Mouse (Mus musculus) neural tube, embryonic 13.5 days (tissue): ENCODE measurements around the gene Stk32b. TPM values are rescaled to one million over a fixed set of nuclear protein-coding genes. Genes with fewer than 3 reads are reported as not detected.

Experiments used
- ATAC-seq: fragments of 200-750 bp; cut with Nextera tagmentation; 2 replicates; pipeline ENCODE4 v1.8.0; 2017; ENCODE audit warnings: low read depth, mild to moderate bottlenecking, moderate TSS enrichment, moderate library complexity
- H3K27ac ChIP-seq: fragments of 300-500 bp; sonication (generic); replicated peaks from 2 replicates; pipeline ENCODE4 v1.5.1; 2015; ENCODE audit warnings: moderate library complexity, mild to moderate bottlenecking, inconsistent platforms
- H3K27me3 ChIP-seq: fragments of 300-500 bp; sonication (generic); 2 replicates; pipeline ENCODE4 v1.6.1; 2015; ENCODE audit warnings: mild to moderate bottlenecking, inconsistent platforms
- H3K36me3 ChIP-seq: fragments of 300-500 bp; sonication (generic); 2 replicates; pipeline ENCODE4 v1.6.1; 2015; ENCODE audit warnings: mild to moderate bottlenecking, inconsistent platforms
- H3K4me1 ChIP-seq: fragments of 300-500 bp; sonication (generic); replicated peaks from 2 replicates; pipeline ENCODE4 v1.6.1; 2015; ENCODE audit warnings: inconsistent platforms
- H3K4me2 ChIP-seq: fragments of 300-500 bp; sonication (generic); 2 replicates; pipeline ENCODE4 v1.6.1; 2015; ENCODE audit warnings: inconsistent platforms, mild to moderate bottlenecking, moderate library complexity
- H3K4me3 ChIP-seq: fragments of 300-500 bp; sonication (generic); 2 replicates; pipeline ENCODE4 v1.5.1; 2015; ENCODE audit warnings: mild to moderate bottlenecking, inconsistent platforms
- H3K9ac ChIP-seq: fragments of 300-500 bp; sonication (generic); 2 replicates; pipeline ENCODE4 v1.6.1; 2015; ENCODE audit warnings: moderate library complexity, mild to moderate bottlenecking, inconsistent platforms
- H3K9me3 ChIP-seq: fragments of 300-500 bp; sonication (generic); 2 replicates; pipeline ENCODE4 v1.6.1; 2016; ENCODE audit warnings: inconsistent platforms
- WGBS: fragments of 180-500 bp; shearing (Covaris S2); methylation state at CpG from one replicate; pipeline ENCODE4 v1.1.7; 2015; 5-methylcytosine and 5-hydroxymethylcytosine counted together
- polyA plus RNA-seq: library from polyadenylated mRNA; unstranded; fragments of >200 nt; fragmentation: Nextera tagmentation; extraction: Ambion mirVana; gene quantifications from 2 replicates; pipeline ENCODE4 v1.2.1, GENCODE M21; 2015

Gene Stk32b
- polyA plus RNA-seq, 1 experiment from 2014 or later = 25.8 TPM

DNA sequence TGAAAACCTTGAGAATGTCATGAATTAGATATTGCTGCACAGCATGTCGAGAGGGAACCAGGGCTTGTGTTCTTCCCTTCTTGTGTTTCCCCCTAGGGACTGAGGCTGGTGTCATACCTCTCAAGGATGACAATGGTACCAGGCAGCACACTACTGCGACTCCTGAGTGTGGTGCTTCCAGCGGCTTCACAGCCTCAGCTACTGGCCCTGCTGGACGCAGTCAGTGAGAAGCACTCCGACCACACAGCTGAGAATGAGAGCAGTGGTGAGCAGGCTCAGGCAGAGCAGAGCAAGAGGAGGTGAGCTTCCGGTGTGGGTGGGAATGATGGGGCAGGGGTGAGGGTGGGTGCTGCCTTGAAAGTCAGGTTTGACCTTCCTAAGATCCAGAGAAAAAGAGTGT lies 297.9 kb downstream of the Stk32b start:
- Histone ChIP-seq H3K27ac (no peak overlapping the region), H3K9me3 (no peaks in the 10 kb centered on the region), H3K9ac (no peak overlapping the region), H3K4me2 (no peak overlapping the region), H3K27me3 (no peaks in the 10 kb centered on the region), H3K4me3 (no peak overlapping the region), H3K4me1 (no peaks in the 10 kb centered on the region), H3K36me3 (no peaks in the 10 kb centered on the region)
- WGBS = 76% methylated on average over 6 of the region's 6 CpGs
- ATAC-seq = no peak

Other genes starting within 250 kb of the Stk32b start
- 6.1 and 6.6 TPM in 2 replicates for gene Cytl1, start 18.3 kb upstream of the Stk32b start, polyA plus RNA-seq
- gene Msx1, start 107.4 kb upstream of the Stk32b start, polyA plus RNA-seq = 19.7 and 24.3 TPM in 2 replicates